Mouse (Mus musculus) ovary, postnatal 36 days (tissue): ENCODE data around the gene Ptpn1.
A peak's percentile ranks its signal among the peaks of the same experiment; 100 is the strongest.

Source experiments
- DNase-seq: peaks from one replicate; pipeline ENCODE4 v3.0.0; 2022; ENCODE audit warnings: low spot score, mixed read lengths

Gene Ptpn1

GRCm38 (mm10) chr2:167931985-167932726, at the start of gene Ptpn1:
TSS of gene Ptpn1 (plus strand) at chr2:167932057.
- peak; percentile 98 for DNase-seq

DNA sequence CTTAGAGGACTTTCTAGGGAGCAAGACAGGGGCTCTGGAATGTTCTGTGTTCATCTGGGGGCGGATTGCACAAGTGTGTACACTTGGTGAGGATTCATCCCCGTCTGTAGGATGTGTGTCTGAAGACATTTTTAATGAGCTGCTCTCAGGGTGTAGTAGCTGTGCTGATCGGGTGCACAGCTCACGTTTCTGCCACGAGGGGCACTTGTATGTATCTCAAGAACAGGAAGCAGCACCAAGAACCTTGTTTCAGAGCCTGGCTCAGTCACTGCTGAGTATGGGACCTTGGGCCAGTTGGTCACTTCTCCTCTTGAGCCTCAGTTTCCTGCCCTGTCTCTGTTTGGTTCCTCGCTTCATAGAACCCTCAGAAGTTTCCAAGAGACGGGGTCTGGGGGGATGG, 45.4 kb upstream of the Ptpn1 start:
- no peak for DNase-seq

- DNase-seq, result peak; percentile 65
Observed at GRCm38 (mm10) chr2:167887516-167888347, 44.1 kb upstream of the Ptpn1 start.

- no peak for DNase-seq
Observed at GRCm38 (mm10) chr2:167888834-167889233, 43.0 kb upstream of the Ptpn1 start.

- no peak for DNase-seq
Observed at GRCm38 (mm10) chr2:167889886-167890285, 42.0 kb upstream of the Ptpn1 start.

DNA sequence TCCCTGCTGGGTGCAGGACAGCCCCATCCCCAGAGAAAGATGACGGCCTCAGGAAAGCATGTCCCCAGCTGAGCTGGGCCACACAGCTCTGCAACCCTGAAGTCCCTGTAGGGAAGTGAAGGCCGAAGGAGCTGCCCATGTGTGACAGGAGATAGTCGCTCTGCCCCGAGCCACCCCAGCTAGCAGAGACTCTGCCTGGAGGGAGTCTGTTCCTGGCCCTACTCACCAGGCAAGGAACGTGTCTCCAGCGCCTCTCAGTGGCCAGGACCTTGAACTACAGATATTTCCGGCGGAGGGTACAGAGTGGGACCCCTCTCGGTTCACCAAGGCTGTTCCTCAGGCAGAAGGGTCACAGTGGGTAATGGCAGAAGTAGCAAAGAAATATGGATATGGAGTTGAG, 39.9 kb upstream of the Ptpn1 start:
- DNase-seq, result peak; percentile 75

DNA sequence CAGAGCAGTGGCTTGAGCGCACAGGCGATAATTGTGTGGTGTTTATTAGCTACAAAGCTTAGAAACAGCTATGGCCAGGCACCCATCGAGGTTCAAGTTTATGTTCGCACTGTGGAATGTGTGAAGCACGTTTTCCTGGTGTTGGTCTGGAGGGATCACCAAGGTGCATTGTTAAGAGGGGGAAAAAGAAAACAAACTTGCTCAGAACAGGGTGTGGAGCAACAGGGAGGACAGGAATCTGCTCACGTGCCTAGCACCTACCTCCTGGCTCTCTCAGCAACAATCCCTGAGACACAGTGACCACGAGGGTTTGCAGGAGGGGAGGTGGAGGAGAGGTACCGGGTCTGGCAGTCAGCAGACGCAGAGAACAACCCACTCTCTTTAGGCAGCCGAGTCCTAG, 38.2 kb upstream of the Ptpn1 start:
- no peak for DNase-seq

- peak; percentile 84 for DNase-seq
Observed at GRCm38 (mm10) chr2:167894948-167895372, 36.9 kb upstream of the Ptpn1 start.

DNA sequence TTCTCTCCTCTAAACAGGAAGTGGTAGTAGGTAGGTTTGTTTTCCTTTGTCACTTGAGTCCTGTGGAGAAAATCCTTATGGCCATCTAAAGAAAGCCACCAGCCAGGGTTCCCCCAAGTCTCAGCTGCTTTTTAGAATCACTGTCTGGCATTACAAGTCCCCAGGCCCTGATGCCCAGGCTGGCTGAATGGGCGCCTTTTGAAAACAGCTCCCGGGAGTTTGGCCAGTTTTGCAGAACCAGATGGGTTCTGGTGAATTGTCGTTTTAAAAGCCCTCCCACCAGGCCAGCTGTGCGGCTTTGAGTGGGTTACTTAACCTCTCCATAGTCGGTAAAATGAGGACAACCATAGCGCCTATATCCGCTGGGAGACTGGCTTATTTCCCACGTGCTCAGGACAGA, 34.0 kb upstream of the Ptpn1 start:
- DNase-seq, result no peak

DNA sequence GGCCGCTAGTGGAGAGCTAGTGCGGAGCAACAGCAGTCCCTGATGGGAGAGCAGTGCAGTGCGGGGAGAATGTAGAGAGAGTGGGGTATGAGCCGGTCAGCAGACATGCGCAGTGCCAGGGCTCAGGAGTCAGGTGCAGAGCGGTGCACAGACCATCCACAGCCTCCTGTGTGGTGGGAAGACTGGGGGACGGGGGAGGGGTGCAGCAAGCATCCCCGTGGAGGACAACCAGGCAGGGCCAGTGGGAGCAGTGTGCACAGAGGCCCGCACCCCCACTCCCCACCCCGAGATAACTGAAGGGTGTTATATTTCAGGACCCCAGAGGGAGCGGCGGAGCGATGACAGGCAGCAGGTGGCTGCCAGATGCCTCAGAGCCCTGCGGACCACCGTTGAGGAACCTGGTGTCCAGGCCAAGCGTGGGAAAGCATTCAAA, 31.9 kb upstream of the Ptpn1 start:
- no peak for DNase-seq

DNA sequence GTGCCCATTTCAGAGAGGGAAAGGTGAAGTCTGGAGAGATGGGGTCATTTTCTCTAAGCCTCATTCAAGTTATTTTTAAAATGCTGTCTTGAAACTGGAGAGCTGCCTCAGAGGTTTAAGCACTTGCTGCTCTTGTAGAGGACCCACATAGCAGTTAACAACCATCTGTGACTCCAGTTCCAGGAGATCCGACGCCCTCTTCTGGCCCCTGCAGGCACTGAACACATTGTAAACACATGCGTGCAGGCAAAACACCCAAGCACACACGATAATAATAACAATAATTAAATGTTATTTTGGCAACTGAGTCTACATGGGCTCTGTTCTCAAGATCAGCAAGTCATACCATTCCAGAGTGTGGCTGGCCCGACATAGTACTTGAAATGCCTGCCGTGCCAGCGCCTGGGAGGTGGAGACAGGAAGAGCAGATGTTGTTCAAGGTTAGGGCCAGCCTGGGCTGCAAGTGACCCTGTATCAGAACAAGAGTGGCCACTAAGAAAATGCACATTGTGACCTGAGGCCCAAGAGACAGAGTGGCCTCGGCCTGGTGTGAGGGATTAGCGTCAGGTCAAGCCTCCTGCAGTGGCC, 29.6 kb upstream of the Ptpn1 start:
- no peak for DNase-seq

- no peak for DNase-seq
Observed at GRCm38 (mm10) chr2:167903242-167903952, 28.5 kb upstream of the Ptpn1 start.

DNA sequence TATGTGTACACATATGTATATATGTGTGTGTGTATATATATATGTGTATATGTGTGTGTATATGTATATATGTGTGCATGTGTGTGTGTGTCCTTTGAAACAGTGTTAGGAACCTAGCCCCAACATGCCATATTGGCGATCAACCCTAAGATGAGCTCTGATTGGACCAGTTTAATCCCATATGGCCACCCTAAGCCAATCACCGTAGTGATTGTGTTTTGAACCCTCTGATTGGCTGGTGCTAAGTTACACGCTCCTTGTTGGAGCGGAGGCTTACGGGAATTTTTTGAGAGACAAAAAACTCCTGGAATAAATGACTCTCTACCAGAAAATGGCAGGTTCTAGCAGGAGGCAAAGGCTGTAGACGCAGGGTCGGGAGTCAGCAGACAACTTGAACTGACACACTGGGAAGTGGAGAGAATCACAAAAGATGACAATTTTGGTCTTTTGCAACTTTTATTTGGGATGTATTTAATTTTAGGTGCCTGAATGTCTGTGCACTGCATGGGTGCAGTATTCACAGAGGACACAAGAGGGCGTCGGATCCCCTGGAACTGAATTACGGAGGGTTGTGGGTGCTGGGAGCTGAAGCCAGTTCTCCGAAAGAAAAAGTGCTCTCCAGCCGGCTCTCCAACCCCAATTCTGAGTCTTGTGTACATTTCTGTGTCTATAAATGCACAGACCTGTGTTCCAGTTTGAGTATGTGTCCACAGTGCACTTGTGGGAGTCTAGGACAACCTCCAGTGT, 27.1 kb upstream of the Ptpn1 start:
- no peak for DNase-seq

- no peak for DNase-seq
Observed at GRCm38 (mm10) chr2:167905561-167905960, 26.3 kb upstream of the Ptpn1 start.

DNA sequence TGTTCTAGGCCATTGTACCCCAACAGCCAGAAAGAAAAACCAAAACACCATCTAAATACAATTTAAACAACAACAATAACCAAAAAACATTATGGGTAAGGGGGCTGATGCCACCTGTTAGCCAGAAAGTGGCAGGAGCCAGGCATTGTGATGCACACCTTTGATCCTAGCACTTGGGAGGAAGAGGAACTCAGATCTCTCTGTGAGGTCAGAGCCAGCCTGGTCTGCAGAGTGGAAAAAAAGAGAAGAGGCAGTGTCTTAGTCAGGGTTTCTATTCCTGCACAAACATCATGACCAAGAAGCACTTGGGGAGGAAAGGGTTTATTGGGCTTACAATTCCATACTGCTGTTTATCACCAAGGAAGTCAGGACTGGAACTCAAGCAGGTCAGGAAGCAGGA, 25.1 kb upstream of the Ptpn1 start:
- DNase-seq, result no peak

- no peak for DNase-seq
Observed at GRCm38 (mm10) chr2:167909531-167910177, 22.2 kb upstream of the Ptpn1 start.

GRCm38 (mm10) chr2:167910178-167910540, 21.7 kb upstream of the Ptpn1 start:
- no peak for DNase-seq

DNA sequence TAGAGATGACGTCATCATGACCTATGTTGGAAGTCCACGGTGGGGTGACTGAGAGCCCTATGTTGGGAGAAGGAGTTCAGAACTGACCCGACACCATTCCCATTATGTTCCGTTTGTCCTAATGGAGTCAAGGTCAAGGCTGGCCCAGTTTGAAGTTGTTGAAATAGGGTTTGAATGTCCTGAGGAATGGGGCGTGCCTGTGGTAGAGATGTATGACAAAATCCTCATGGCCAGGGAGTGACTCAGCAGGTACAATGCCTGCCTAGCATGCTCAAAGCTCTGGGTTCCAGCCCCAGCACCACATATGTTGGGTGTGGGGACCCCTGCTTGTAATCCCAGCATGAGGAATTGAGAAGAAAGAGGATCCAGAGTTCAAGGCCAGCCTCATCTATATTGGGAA, 20.3 kb upstream of the Ptpn1 start:
- DNase-seq, result no peak

DNA sequence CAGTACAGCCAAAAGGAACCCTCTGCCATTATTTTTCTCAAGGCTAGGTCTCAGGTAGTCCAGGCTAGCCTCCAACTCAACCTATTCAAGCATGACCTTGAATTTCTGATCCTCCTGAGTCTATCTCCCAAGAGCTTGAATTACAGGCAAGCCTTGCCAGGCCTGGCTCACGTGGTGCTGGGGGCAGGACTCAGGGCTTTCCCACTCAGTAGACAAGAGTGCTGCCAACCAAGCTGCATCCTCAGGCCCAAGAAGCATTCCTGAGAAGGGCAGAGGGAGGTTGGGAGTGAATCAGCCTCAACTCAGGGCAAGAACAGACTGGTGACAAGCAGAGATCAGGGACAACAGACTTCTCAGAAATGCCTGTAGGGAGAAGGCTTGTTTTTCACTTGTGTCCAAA, 12.8 kb upstream of the Ptpn1 start:
- no peak for DNase-seq

GRCm38 (mm10) chr2:167920041-167920440, 11.8 kb upstream of the Ptpn1 start:
- DNase-seq, result no peak

DNA sequence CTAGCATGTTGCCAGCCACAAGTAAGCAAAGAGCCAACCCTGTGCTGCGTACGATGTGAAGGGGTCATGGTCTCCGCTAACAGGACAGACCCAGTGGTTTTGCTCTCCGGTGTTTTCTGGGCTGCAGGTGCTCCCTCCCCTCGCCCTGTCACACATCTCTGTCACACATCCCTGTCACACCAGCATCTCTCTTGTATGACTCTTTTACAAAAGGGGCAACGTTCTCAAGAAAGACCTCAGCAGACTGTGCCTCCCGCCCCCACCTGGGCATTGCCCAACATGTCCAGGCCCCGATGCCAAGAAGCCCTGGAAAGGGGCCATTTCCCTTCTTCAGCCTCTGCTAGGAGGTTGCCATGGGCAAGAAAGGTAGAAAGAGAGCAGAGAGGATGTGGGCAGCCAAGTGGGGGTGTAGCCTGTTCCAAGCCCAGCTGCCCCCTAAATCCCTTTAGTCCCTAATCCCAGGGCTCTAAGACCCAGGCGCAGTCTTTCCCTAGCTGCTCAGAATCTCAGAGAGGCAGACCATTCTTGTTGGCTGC, 10.8 kb upstream of the Ptpn1 start:
- no peak for DNase-seq
